Mouse (Mus musculus): ENCODE results near the gene Ccdc102a.

GRCm38 (mm10) chr8:94869146-94869545, 48.8 kb downstream of the Ccdc102a start:
- no peak for TF ChIP-seq CTCF (IDR thresholded peaks at IDR 0.05)
- no peak for TF ChIP-seq POLR2A (IDR thresholded peaks at IDR 0.05; ENCODE audit: insufficient read depth, low read depth, low read length)
- no peak for TF ChIP-seq EP300 (IDR thresholded peaks at IDR 0.05; ENCODE audit: insufficient read depth, low read depth, low read length)
